Mouse (Mus musculus): Measurements from ENCODE around the gene Rpl19. TPM values are rescaled to one million over a fixed set of nuclear protein-coding genes. Genes with fewer than 3 reads are reported as not detected.

Gene Rpl19
- total and polyA plus RNA-seq, 3 experiments: 2,949 to 5,259 (median 3,446) TPM

- no peaks in the 10 kb centered on the region for H3K36me3 ChIP-seq (replicated peaks in 1 of 2; ENCODE audit: control insufficient read depth in 1 of 2, insufficient read depth in 1 of 2, low read length in 1 of 2)
- H3K4me2 ChIP-seq (ENCODE audit: insufficient read depth, low read depth, poor library complexity, severe bottlenecking): no peak overlapping the region
- TF ChIP-seq MYC (IDR thresholded peaks at IDR 0.05; ENCODE audit: low read depth, low read length) (no peak), CTCF (conservative IDR thresholded peaks at IDR 0.05 in 1 of 2, IDR thresholded peaks at IDR 0.05 in 1 of 2; ENCODE audit: low read depth in 2 of 2, low read length in 2 of 2) (no peak), ETS1 (conservative IDR thresholded peaks at IDR 0.05; ENCODE audit: low read depth, low read length) (no peak), PAX5 (IDR thresholded peaks at IDR 0.05; ENCODE audit: low read length) (no peak), MAX (IDR thresholded peaks at IDR 0.05; ENCODE audit: low read length) (no peak), NELFE (IDR thresholded peaks at IDR 0.05; ENCODE audit: low read depth, low read length) (no peak), MAFK (IDR thresholded peaks at IDR 0.05; ENCODE audit: insufficient replicate concordance, low read length) (no peak), USF1 (IDR thresholded peaks at IDR 0.05; ENCODE audit: low read depth, low read length) (no peak), JUN (IDR thresholded peaks at IDR 0.05; ENCODE audit: insufficient read depth, low read depth, low read length) (no peak), ZNF384 (IDR thresholded peaks at IDR 0.05; ENCODE audit: low read depth, low read length) (no peak)
- dilution Hi-C loops (cut with MboI; ENCODE audit: extremely low pct_ligation_motif_present, extremely low pct_unique_long_range_greater_than_20kb, low sequenced_read_pairs) (no loop called here), in situ Hi-C loops (cut with MboI; ENCODE audit: low pct_ligation_motif_present, low pct_unique_long_range_greater_than_20kb, low sequenced_read_pairs) (no loop called here)
- H3K4me3 ChIP-seq (replicated peaks in 1 of 3; ENCODE audit: low read depth in 2 of 3, low read length in 2 of 3, poor library complexity in 1 of 3): no peak overlapping the region
- DNase-seq (ENCODE audit: extremely low read depth): no peak
- H3K4me1 ChIP-seq (ENCODE audit: control insufficient read depth in 1 of 2, insufficient read depth in 2 of 2): peaks cover 4 to 11% of the 10 kb centered on the region in 2 experiments
- H3K27ac ChIP-seq (ENCODE audit: insufficient read depth, low read depth): no peak overlapping the region
- no peak overlapping the region for H3K9ac ChIP-seq (ENCODE audit: insufficient read depth, low read depth)
- no peaks in the 10 kb centered on the region for H3K79me2 ChIP-seq (replicated peaks; ENCODE audit: control insufficient read depth, extremely low read depth, insufficient read depth, poor library complexity, severe bottlenecking)
- peaks cover 2% of the 10 kb centered on the region for H3K9me3 ChIP-seq (replicated peaks; ENCODE audit: low read length)
- H3K27me3 ChIP-seq (replicated peaks): no peaks in the 10 kb centered on the region
Measured at GRCm38 (mm10) chr11:98011716-98012115, 14.8 kb upstream of the Rpl19 start.

- Histone ChIP-seq H3K36me3 (replicated peaks in 1 of 2; ENCODE audit: control insufficient read depth in 1 of 2, insufficient read depth in 1 of 2, low read length in 1 of 2) (no peaks in the 10 kb centered on the region), H3K79me2 (replicated peaks; ENCODE audit: control insufficient read depth, extremely low read depth, insufficient read depth, poor library complexity, severe bottlenecking) (no peaks in the 10 kb centered on the region), H3K4me1 (ENCODE audit: control insufficient read depth in 1 of 2, insufficient read depth in 2 of 2) (peaks cover 4 to 10% of the 10 kb centered on the region in 2 experiments), H3K4me3 (replicated peaks in 1 of 3; ENCODE audit: low read depth in 2 of 3, low read length in 2 of 3, poor library complexity in 1 of 3) (no peak overlapping the region), H3K9ac (ENCODE audit: insufficient read depth, low read depth) (no peak overlapping the region), H3K27ac (ENCODE audit: insufficient read depth, low read depth) (no peak overlapping the region), H3K4me2 (ENCODE audit: insufficient read depth, low read depth, poor library complexity, severe bottlenecking) (no peak overlapping the region), H3K27me3 (replicated peaks) (peaks cover 6% of the 10 kb centered on the region), H3K9me3 (replicated peaks; ENCODE audit: low read length) (no peaks in the 10 kb centered on the region)
- no peak for DNase-seq (ENCODE audit: extremely low read depth)
- dilution Hi-C loops (cut with MboI; ENCODE audit: extremely low pct_ligation_motif_present, extremely low pct_unique_long_range_greater_than_20kb, low sequenced_read_pairs): no loop called here
- in situ Hi-C loops (cut with MboI; ENCODE audit: low pct_ligation_motif_present, low pct_unique_long_range_greater_than_20kb, low sequenced_read_pairs): no loop called here
- TF ChIP-seq ZKSCAN1 (IDR thresholded peaks at IDR 0.05; ENCODE audit: borderline replicate concordance, low read depth, low read length): no peak
Measured at GRCm38 (mm10) chr11:98012831-98013230, 13.7 kb upstream of the Rpl19 start.

DNA sequence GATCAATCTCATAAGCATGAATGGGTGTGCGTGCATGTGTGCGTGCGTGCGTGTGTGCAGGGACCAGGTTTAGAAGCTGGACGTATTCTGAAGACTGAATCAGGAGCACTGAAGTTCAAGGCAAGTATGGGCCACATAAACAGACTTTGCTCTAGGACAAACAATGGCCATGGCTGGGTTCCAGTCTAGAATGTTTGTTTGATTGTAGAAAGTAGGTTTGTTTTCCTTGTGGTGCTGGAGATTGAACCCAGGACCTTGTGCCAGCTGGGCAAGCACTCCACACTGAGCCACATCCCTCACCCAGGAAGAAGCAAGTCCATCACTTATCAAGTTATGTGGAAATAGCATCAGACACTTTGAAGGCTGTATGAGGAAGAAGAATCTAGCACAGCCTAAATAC, 10.3 kb upstream of the Rpl19 start:
- H3K9me3 ChIP-seq (replicated peaks; ENCODE audit: low read length): no peaks in the 10 kb centered on the region
- H3K27ac ChIP-seq (ENCODE audit: insufficient read depth, low read depth): no peak overlapping the region
- no peak for DNase-seq (ENCODE audit: extremely low read depth)
- no peaks in the 10 kb centered on the region for H3K36me3 ChIP-seq (replicated peaks in 1 of 2; ENCODE audit: control insufficient read depth in 1 of 2, insufficient read depth in 1 of 2, low read length in 1 of 2)
- no peaks in the 10 kb centered on the region for H3K79me2 ChIP-seq (replicated peaks; ENCODE audit: control insufficient read depth, extremely low read depth, insufficient read depth, poor library complexity, severe bottlenecking)
- in situ Hi-C loops (cut with MboI; ENCODE audit: low pct_ligation_motif_present, low pct_unique_long_range_greater_than_20kb, low sequenced_read_pairs): no loop called here
- H3K27me3 ChIP-seq (replicated peaks): peaks cover 18% of the 10 kb centered on the region
- no peak overlapping the region for H3K4me3 ChIP-seq (replicated peaks in 1 of 3; ENCODE audit: low read depth in 2 of 3, low read length in 2 of 3, poor library complexity in 1 of 3)
- dilution Hi-C loops (cut with MboI; ENCODE audit: extremely low pct_ligation_motif_present, extremely low pct_unique_long_range_greater_than_20kb, low sequenced_read_pairs): no loop called here
- no peak for TF ChIP-seq ELF1 (IDR thresholded peaks at IDR 0.05; ENCODE audit: low read depth, low read length)
- TF ChIP-seq TCF12 (IDR thresholded peaks at IDR 0.05; ENCODE audit: low read depth, low read length): no peak
- no peak for TF ChIP-seq CHD2 (IDR thresholded peaks at IDR 0.05; ENCODE audit: low read length)
- TF ChIP-seq CHD1 (IDR thresholded peaks at IDR 0.05; ENCODE audit: low read depth, low read length): no peak
- no peak for TF ChIP-seq JUND (conservative IDR thresholded peaks at IDR 0.05; ENCODE audit: low read depth, low read length)
- no peak for TF ChIP-seq RCOR1 (conservative IDR thresholded peaks at IDR 0.05; ENCODE audit: low read depth, low read length)
- TF ChIP-seq ZNF384 (IDR thresholded peaks at IDR 0.05; ENCODE audit: low read depth, low read length): no peak
- no peak for TF ChIP-seq MAFK (IDR thresholded peaks at IDR 0.05; ENCODE audit: insufficient replicate concordance, low read length)
- no peak for TF ChIP-seq SMC3 (IDR thresholded peaks at IDR 0.05; ENCODE audit: low read depth, low read length)
- no peak for TF ChIP-seq CTCF (conservative IDR thresholded peaks at IDR 0.05 in 1 of 2, IDR thresholded peaks at IDR 0.05 in 1 of 2; ENCODE audit: low read depth in 2 of 2, low read length in 2 of 2)
- no peak for TF ChIP-seq NRF1 (IDR thresholded peaks at IDR 0.05; ENCODE audit: low read depth, low read length)
- TF ChIP-seq UBTF (IDR thresholded peaks at IDR 0.05; ENCODE audit: low read depth, low read length): no peak
- TF ChIP-seq BHLHE40 (IDR thresholded peaks at IDR 0.05; ENCODE audit: low read depth, low read length): no peak
- no peak for TF ChIP-seq MEF2A (IDR thresholded peaks at IDR 0.05; ENCODE audit: borderline replicate concordance, low read depth, low read length)
- H3K4me1 ChIP-seq (ENCODE audit: control insufficient read depth in 1 of 2, insufficient read depth in 2 of 2): peaks cover 11 to 25% of the 10 kb centered on the region in 2 experiments
- no peak overlapping the region for H3K4me2 ChIP-seq (ENCODE audit: insufficient read depth, low read depth, poor library complexity, severe bottlenecking)
- no peak overlapping the region for H3K9ac ChIP-seq (ENCODE audit: insufficient read depth, low read depth)

Measured in CH12.LX (cell line).